Mouse (Mus musculus) heart, postnatal 0 days (tissue): ENCODE results near the gene Slc47a2. TPM values are rescaled to one million over a fixed set of nuclear protein-coding genes. Genes with fewer than 3 reads are reported as not detected.

Source experiments
- ATAC-seq: fragments of 200-750 bp; cut with Nextera tagmentation; 2 replicates; pipeline ENCODE4 v1.8.0; 2017; ENCODE audit warnings: low read depth, moderate number of reproducible peaks, moderate library complexity; ENCODE audit not compliant: insufficient read depth
- DNase-seq: peaks from one replicate; pipeline ENCODE4 v3.0.0-alpha.2; 2016; ENCODE audit warnings: low spot score
- H3K27ac ChIP-seq: fragments of 300-500 bp; sonication (generic); 2 replicates; pipeline ENCODE4 v1.5.1; 2014; ENCODE audit warnings: low read depth, mild to moderate bottlenecking
- H3K27me3 ChIP-seq: fragments of 300-500 bp; sonication (generic); 2 replicates; pipeline ENCODE4 v1.6.1; 2014; ENCODE audit warnings: low read length, mixed read lengths; ENCODE audit not compliant: control insufficient read depth, insufficient read depth
- H3K36me3 ChIP-seq: fragments of 300-500 bp; sonication (generic); replicated peaks from 2 replicates; pipeline ENCODE4 v1.6.1; 2014; ENCODE audit warnings: low read length, mixed read lengths; ENCODE audit not compliant: control insufficient read depth, insufficient read depth
- H3K4me1 ChIP-seq: fragments of 300-500 bp; sonication (generic); 2 replicates; pipeline ENCODE4 v1.6.1; 2014; ENCODE audit warnings: antibody characterized with exemption; ENCODE audit not compliant: control insufficient read depth, insufficient read depth
- H3K4me2 ChIP-seq: fragments of 300-500 bp; sonication (generic); 2 replicates; pipeline ENCODE4 v1.6.1; 2014; ENCODE audit warnings: low read depth, mild to moderate bottlenecking, low read length, moderate library complexity
- H3K4me3 ChIP-seq: fragments of 300-500 bp; sonication (generic); 2 replicates; pipeline ENCODE4 v1.5.1; 2014; ENCODE audit warnings: low read depth, low read length
- H3K9ac ChIP-seq: fragments of 300-500 bp; sonication (generic); replicated peaks from 2 replicates; pipeline ENCODE4 v1.6.1; 2014; ENCODE audit warnings: low read depth, low read length, mixed read lengths
- H3K9me3 ChIP-seq: fragments of 300-500 bp; sonication (generic); replicated peaks from 2 replicates; pipeline ENCODE4 v1.6.1; 2016; ENCODE audit warnings: low read length; ENCODE audit not compliant: control insufficient read depth
- CTCF ChIP-seq: IDR thresholded peaks from 2 replicates; pipeline ENCODE4 v1.5.1; 2016; ENCODE audit warnings: antibody characterized with exemption, control low read depth, low read depth
- EP300 ChIP-seq: IDR thresholded peaks from 2 replicates; pipeline ENCODE4 v1.6.1; 2016; ENCODE audit warnings: antibody characterized with exemption, low read depth
- WGBS: fragments of 180-500 bp; shearing (Covaris S2); extraction: QIAGEN DNeasy Blood & Tissue Kit; methylation state at CpG from one replicate; pipeline ENCODE4 v1.1.7; 2014; 5-methylcytosine and 5-hydroxymethylcytosine counted together
- polyA plus RNA-seq: library from polyadenylated mRNA; unstranded; fragments of >200 nt; fragmentation: Nextera tagmentation; extraction: Ambion mirVana; gene quantifications from 2 replicates; pipeline ENCODE4 v1.2.1, GENCODE M21; 2015
- total RNA-seq: library from RNA; depleted of rRNA; stranded (reverse); fragments of >200 nt; gene quantifications from 2 replicates; pipeline ENCODE4 v1.2.3, GENCODE M21; 2014; ENCODE audit warnings: low replicate concordance

Gene Slc47a2
- total and polyA plus RNA-seq, 2 experiments from 2014 or later, result 0.14 TPM; not detected in 1

GRCm38 (mm10) chr11:61278445-61279077 lies 64.1 kb downstream of the Slc47a2 start:
- no peak for ATAC-seq
- H3K27ac ChIP-seq, result no peak overlapping the region
- WGBS, result 72% methylated on average over 8 of the region's 8 CpGs

GRCm38 (mm10) chr11:61277937-61278336 lies 64.7 kb downstream of the Slc47a2 start:
- no peaks in the 10 kb centered on the region for H3K9me3 ChIP-seq
- no peak overlapping the region for H3K4me3 ChIP-seq
- DNase-seq (no peak), ATAC-seq (no peak)
- 58% methylated on average over 2 of the region's 2 CpGs for WGBS
- H3K4me1 ChIP-seq, result no peaks in the 10 kb centered on the region
- no peak overlapping the region for H3K27ac ChIP-seq
- no peak overlapping the region for H3K9ac ChIP-seq
- no peaks in the 10 kb centered on the region for H3K36me3 ChIP-seq
- no peak for TF ChIP-seq CTCF
- TF ChIP-seq EP300, result no peak
- H3K27me3 ChIP-seq, result no peaks in the 10 kb centered on the region
- no peak overlapping the region for H3K4me2 ChIP-seq

More at GRCm38 (mm10) chr11:61278445-61279077, 64.1 kb downstream of the Slc47a2 start:
- TF ChIP-seq EP300, result no peak
- no peak for TF ChIP-seq CTCF
- Histone ChIP-seq H3K4me1 (no peaks in the 10 kb centered on the region), H3K4me3 (no peak overlapping the region), H3K9ac (no peak overlapping the region), H3K9me3 (no peaks in the 10 kb centered on the region), H3K4me2 (no peak overlapping the region), H3K27me3 (no peaks in the 10 kb centered on the region), H3K36me3 (no peaks in the 10 kb centered on the region)
- DNase-seq, result no peak

GRCm38 (mm10) chr11:61276482-61276881 lies 66.2 kb downstream of the Slc47a2 start:
- WGBS, result 61% methylated on average over 3 of the region's 3 CpGs
- H3K9me3 ChIP-seq, result no peaks in the 10 kb centered on the region

GRCm38 (mm10) chr11:61275106-61275505 lies 67.6 kb downstream of the Slc47a2 start:
- H3K9ac ChIP-seq, result no peak overlapping the region
- DNase-seq (no peak), ATAC-seq (no peak)
- no peak overlapping the region for H3K4me2 ChIP-seq
- H3K27me3 ChIP-seq, result no peaks in the 10 kb centered on the region
- H3K27ac ChIP-seq, result no peak overlapping the region
- H3K36me3 ChIP-seq, result no peaks in the 10 kb centered on the region
- 56% methylated on average over 8 of the region's 8 CpGs for WGBS
- no peak overlapping the region for H3K4me3 ChIP-seq
- TF ChIP-seq CTCF (no peak), EP300 (no peak)
- H3K9me3 ChIP-seq, result no peaks in the 10 kb centered on the region
- H3K4me1 ChIP-seq, result no peaks in the 10 kb centered on the region

More at GRCm38 (mm10) chr11:61276482-61276881, 66.2 kb downstream of the Slc47a2 start:
- DNase-seq, result no peak
- ATAC-seq, result no peak
- Histone ChIP-seq H3K4me3 (no peak overlapping the region), H3K9ac (no peak overlapping the region), H3K27ac (no peak overlapping the region), H3K36me3 (no peaks in the 10 kb centered on the region), H3K4me1 (no peaks in the 10 kb centered on the region), H3K4me2 (no peak overlapping the region), H3K27me3 (no peaks in the 10 kb centered on the region)
- TF ChIP-seq EP300 (no peak), CTCF (no peak)

- no peak for TF ChIP-seq CTCF
- H3K27me3 ChIP-seq, result no peaks in the 10 kb centered on the region
- H3K4me1 ChIP-seq, result no peaks in the 10 kb centered on the region
- no peak overlapping the region for H3K27ac ChIP-seq
- H3K4me2 ChIP-seq, result no peak overlapping the region
- DNase-seq (no peak), ATAC-seq (no peak)
- no peaks in the 10 kb centered on the region for H3K9me3 ChIP-seq
- no peak overlapping the region for H3K4me3 ChIP-seq
- H3K36me3 ChIP-seq, result no peaks in the 10 kb centered on the region
- H3K9ac ChIP-seq, result no peak overlapping the region
- WGBS, result 65% methylated on average over 1 of the region's 1 CpGs
Observed at GRCm38 (mm10) chr11:61274421-61274820, 68.2 kb downstream of the Slc47a2 start.

GRCm38 (mm10) chr11:61273928-61274327 lies 68.7 kb downstream of the Slc47a2 start:
- 84% methylated on average over 2 of the region's 2 CpGs for WGBS

More at GRCm38 (mm10) chr11:61273928-61274327, 68.7 kb downstream of the Slc47a2 start:
- no peak for TF ChIP-seq CTCF
- no peak for TF ChIP-seq EP300
- ATAC-seq (no peak), DNase-seq (no peak)
- Histone ChIP-seq H3K36me3 (no peaks in the 10 kb centered on the region), H3K27ac (no peak overlapping the region), H3K4me2 (no peak overlapping the region), H3K4me3 (no peak overlapping the region), H3K27me3 (no peaks in the 10 kb centered on the region), H3K9ac (no peak overlapping the region), H3K4me1 (no peaks in the 10 kb centered on the region), H3K9me3 (no peaks in the 10 kb centered on the region)
